Comparison of ENCODE assay signal across 29 mouse cellular contexts in genomic region chr19:19199534-19199933, GRCm38 (mm10).
A peak's percentile ranks its signal among the peaks of the same experiment; 100 is the strongest.
DNase-seq lines count a peak whose midpoint lies in the region; ATAC-seq and TF ChIP-seq lines count a peak whose summit lies in the region.
"Had no signal": no experiment of that assay in that cellular context is flagged by ENCODE, and none has a peak within 500 bp of the region (broad histone marks: within the 10 kb centered on the region; RNA-seq: fewer than 3 reads in every experiment).

No protein-coding gene starts in this region.

- no peak for TF ChIP-seq CTCF in lung, embryonic 14.5 days (IDR thresholded peaks at IDR 0.05; ENCODE audit: low read depth)
- no peak for TF ChIP-seq CTCF in liver, postnatal 0 days (IDR thresholded peaks at IDR 0.05; ENCODE audit: low read depth)

- 67% methylated on average over 8 of the region's 8 CpGs for WGBS in embryonic facial prominence, embryonic 14.5 days
- WGBS in embryonic facial prominence, embryonic 10.5 days: 74% methylated on average over 8 of the region's 8 CpGs
- 49% methylated on average over 8 of the region's 8 CpGs for WGBS in heart, embryonic 14.5 days
- WGBS in lung, embryonic 14.5 days: 70% methylated on average over 8 of the region's 8 CpGs
- WGBS in liver, postnatal 0 days (ENCODE audit: insufficient replicate concordance): 76% methylated on average over 8 of the region's 8 CpGs

- H3K36me3 ChIP-seq in embryonic facial prominence, embryonic 14.5 days (ENCODE audit: control insufficient read depth, insufficient read depth, low read length): no peaks in the 10 kb centered on the region
- no peaks in the 10 kb centered on the region for H3K36me3 ChIP-seq in embryonic facial prominence, embryonic 10.5 days (replicated peaks)
- H3K36me3 ChIP-seq in heart, embryonic 14.5 days (ENCODE audit: control insufficient read depth, insufficient read depth, low read length): no peaks in the 10 kb centered on the region
- H3K36me3 ChIP-seq in lung, embryonic 14.5 days (ENCODE audit: insufficient read depth): no peaks in the 10 kb centered on the region
- H3K36me3 ChIP-seq in liver, postnatal 0 days (replicated peaks; ENCODE audit: insufficient read depth, low read length): no peaks in the 10 kb centered on the region
- H3K36me3 ChIP-seq: embryonic facial prominence, embryonic 12.5 days; forebrain, embryonic 10.5 days; forebrain, embryonic 15.5 days; hindbrain, embryonic 10.5 days; hindbrain, embryonic 15.5 days; limb, embryonic 13.5 days; neural tube, embryonic 13.5 days had no signal

- no peaks in the 10 kb centered on the region for H3K27me3 ChIP-seq in embryonic facial prominence, embryonic 14.5 days (replicated peaks; ENCODE audit: control insufficient read depth, insufficient read depth, low read length)
- H3K27me3 ChIP-seq in embryonic facial prominence, embryonic 10.5 days (replicated peaks; ENCODE audit: low read depth, poor library complexity, severe bottlenecking): no peaks in the 10 kb centered on the region
- no peaks in the 10 kb centered on the region for H3K27me3 ChIP-seq in heart, embryonic 14.5 days (ENCODE audit: control insufficient read depth, insufficient read depth, low read length)
- H3K27me3 ChIP-seq in lung, embryonic 14.5 days (ENCODE audit: insufficient read depth, low read length): no peaks in the 10 kb centered on the region
- no peaks in the 10 kb centered on the region for H3K27me3 ChIP-seq in liver, postnatal 0 days (ENCODE audit: insufficient read depth, low read length)
- H3K27me3 ChIP-seq: CH12.LX; embryonic facial prominence, embryonic 12.5 days; forebrain, embryonic 15.5 days; hindbrain, embryonic 15.5 days; limb, embryonic 13.5 days; neural tube, embryonic 13.5 days had no signal

- H3K9ac ChIP-seq in embryonic facial prominence, embryonic 14.5 days (ENCODE audit: low read depth, low read length): no peak overlapping the region
- H3K9ac ChIP-seq in heart, embryonic 14.5 days (ENCODE audit: low read length): no peak overlapping the region
- H3K9ac ChIP-seq in lung, embryonic 14.5 days: no peak overlapping the region
- no peak overlapping the region for H3K9ac ChIP-seq in liver, postnatal 0 days (replicated peaks)
- H3K9ac ChIP-seq: embryonic facial prominence, embryonic 12.5 days; forebrain, embryonic 15.5 days; hindbrain, embryonic 15.5 days; limb, embryonic 13.5 days; neural tube, embryonic 13.5 days had no signal

- H3K4me1 ChIP-seq in embryonic facial prominence, embryonic 14.5 days (ENCODE audit: control insufficient read depth, insufficient read depth, low read length): no peaks in the 10 kb centered on the region
- H3K4me1 ChIP-seq in embryonic facial prominence, embryonic 10.5 days: no peaks in the 10 kb centered on the region
- H3K4me1 ChIP-seq in heart, embryonic 14.5 days (ENCODE audit: control insufficient read depth in 2 of 2, insufficient read depth in 2 of 2, low read length in 2 of 2): no peaks in the 10 kb centered on the region; a peak in 1 of 4 replicates
- H3K4me1 ChIP-seq in lung, embryonic 14.5 days (ENCODE audit: insufficient read depth): no peaks in the 10 kb centered on the region
- no peaks in the 10 kb centered on the region for H3K4me1 ChIP-seq in liver, postnatal 0 days (ENCODE audit: insufficient read depth)
- H3K4me1 ChIP-seq: embryonic facial prominence, embryonic 12.5 days; forebrain, embryonic 10.5 days; forebrain, embryonic 15.5 days; hindbrain, embryonic 15.5 days; limb, embryonic 13.5 days; neural tube, embryonic 13.5 days had no signal

- no peak overlapping the region for H3K27ac ChIP-seq in embryonic facial prominence, embryonic 14.5 days (replicated peaks; ENCODE audit: low read depth, low read length)
- no peak overlapping the region for H3K27ac ChIP-seq in embryonic facial prominence, embryonic 10.5 days (replicated peaks)
- H3K27ac ChIP-seq in heart, embryonic 14.5 days (replicated peaks in 1 of 2; ENCODE audit: control insufficient read depth in 1 of 2, insufficient read depth in 1 of 2, low read depth in 2 of 2, low read length in 2 of 2): peak overlapping the region; percentile 55 to 68
- no peak overlapping the region for H3K27ac ChIP-seq in lung, embryonic 14.5 days (ENCODE audit: low read depth)
- H3K27ac ChIP-seq in liver, postnatal 0 days (ENCODE audit: low read depth): no peak overlapping the region
- H3K27ac ChIP-seq: embryonic facial prominence, embryonic 12.5 days; forebrain, embryonic 10.5 days; forebrain, embryonic 15.5 days; hindbrain, embryonic 10.5 days; hindbrain, embryonic 15.5 days; limb, embryonic 13.5 days; neural tube, embryonic 13.5 days; stomach, postnatal 0 days had no signal

- no peak for TF ChIP-seq EP300 in liver, postnatal 0 days (IDR thresholded peaks at IDR 0.05; ENCODE audit: low read depth)

- no peak overlapping the region for H3K4me2 ChIP-seq in embryonic facial prominence, embryonic 14.5 days (ENCODE audit: low read depth, low read length)
- H3K4me2 ChIP-seq in heart, embryonic 14.5 days (ENCODE audit: low read length): no peak overlapping the region
- no peak overlapping the region for H3K4me2 ChIP-seq in lung, embryonic 14.5 days
- H3K4me2 ChIP-seq in liver, postnatal 0 days (ENCODE audit: low read depth, low read length): no peak overlapping the region
- H3K4me2 ChIP-seq: embryonic facial prominence, embryonic 12.5 days; forebrain, embryonic 15.5 days; hindbrain, embryonic 15.5 days; limb, embryonic 13.5 days; liver, embryonic 11.5 days; midbrain, embryonic 11.5 days; neural tube, embryonic 13.5 days had no signal

- H3K4me3 ChIP-seq in embryonic facial prominence, embryonic 14.5 days (ENCODE audit: low read depth, low read length): no peak overlapping the region
- no peak overlapping the region for H3K4me3 ChIP-seq in embryonic facial prominence, embryonic 10.5 days
- H3K4me3 ChIP-seq in heart, embryonic 14.5 days (ENCODE audit: control insufficient read depth in 1 of 2, insufficient read depth in 1 of 2, low read depth in 1 of 2, low read length in 2 of 2): no peak overlapping the region
- no peak overlapping the region for H3K4me3 ChIP-seq in lung, embryonic 14.5 days (ENCODE audit: low read depth, low read length)
- no peak overlapping the region for H3K4me3 ChIP-seq in liver, postnatal 0 days (ENCODE audit: low read depth, low read length)
- H3K4me3 ChIP-seq: embryonic facial prominence, embryonic 12.5 days; forebrain, embryonic 10.5 days; forebrain, embryonic 15.5 days; hindbrain, embryonic 10.5 days; hindbrain, embryonic 15.5 days; limb, embryonic 13.5 days; neural tube, embryonic 13.5 days had no signal

- H3K9me3 ChIP-seq in embryonic facial prominence, embryonic 14.5 days (ENCODE audit: control insufficient read depth, low read length): no peaks in the 10 kb centered on the region
- H3K9me3 ChIP-seq in embryonic facial prominence, embryonic 10.5 days: no peaks in the 10 kb centered on the region
- no peaks in the 10 kb centered on the region for H3K9me3 ChIP-seq in heart, embryonic 14.5 days (ENCODE audit: control insufficient read depth, low read length)
- H3K9me3 ChIP-seq in lung, embryonic 14.5 days (ENCODE audit: low read depth, low read length): no peaks in the 10 kb centered on the region
- no peaks in the 10 kb centered on the region for H3K9me3 ChIP-seq in liver, postnatal 0 days (ENCODE audit: low read length)
- H3K9me3 ChIP-seq: embryonic facial prominence, embryonic 12.5 days; forebrain, embryonic 10.5 days; forebrain, embryonic 15.5 days; hindbrain, embryonic 10.5 days; hindbrain, embryonic 15.5 days; limb, embryonic 13.5 days; neural tube, embryonic 13.5 days had no signal

- DNase-seq in embryonic facial prominence, embryonic 14.5 days (ENCODE audit: low spot score): peak; percentile 2
- DNase-seq in embryonic facial prominence, embryonic 10.5 days (ENCODE audit: low spot score): no peak
- no peak for DNase-seq in heart, adult 9 months (ENCODE audit: low spot score in 2 of 2)
- peak; percentile 11 for DNase-seq in lung, embryonic 14.5 days
- DNase-seq in lung, postnatal 10 days: no peak
- DNase-seq in heart, postnatal 4 days: peak; percentile 7
- no peak for DNase-seq in liver, postnatal 0 days
- DNase-seq: adrenal gland, adult 2 months; cerebellum, adult 9-10 months; cerebellum, postnatal 36 days; kidney, adult 11 months; kidney, postnatal 14 days; lung, postnatal 14 days; thymus, adult 18-20 months; thymus, postnatal 25 days had no signal

- ATAC-seq in embryonic facial prominence, embryonic 14.5 days (ENCODE audit: low read depth): no peak
- no peak for ATAC-seq in heart, embryonic 14.5 days (ENCODE audit: insufficient number of reproducible peaks, insufficient read depth, low FRiP score, low read depth)
- ATAC-seq in lung, embryonic 14.5 days (ENCODE audit: insufficient read depth): no peak
- ATAC-seq in liver, postnatal 0 days: no peak
- ATAC-seq: activated CD4-positive, CD25-positive, alpha-beta regulatory T cell, adult 4 months; forebrain, embryonic 15.5 days; inflammation-experienced regulatory T-cells, adult 6 months had no signal

Comparison
In these comparisons a context has a peak if more than half of its experiments do, and no peak if none do; other contexts are left out.
1. DNase-seq: peak in embryonic facial prominence, embryonic 14.5 days (single experiment), lung, embryonic 14.5 days (single experiment) and heart, postnatal 4 days (single experiment); none in embryonic facial prominence, embryonic 10.5 days (single experiment), heart, adult 9 months (0 of 2), lung, postnatal 10 days (single experiment) and liver, postnatal 0 days (single experiment).
2. H3K27ac ChIP-seq: peak in heart, embryonic 14.5 days (2 of 2); none in embryonic facial prominence, embryonic 14.5 days (single experiment), embryonic facial prominence, embryonic 10.5 days (single experiment), lung, embryonic 14.5 days (single experiment) and liver, postnatal 0 days (single experiment).